Mouse (Mus musculus): ENCODE measurements at regions not wholly inside any gene's neighbourhood (a gene's known extent, or its start where the extent isn't known, plus 50 kb on each side); places are given as distances from the start of the nearest gene placed in this dataset.

DNA sequence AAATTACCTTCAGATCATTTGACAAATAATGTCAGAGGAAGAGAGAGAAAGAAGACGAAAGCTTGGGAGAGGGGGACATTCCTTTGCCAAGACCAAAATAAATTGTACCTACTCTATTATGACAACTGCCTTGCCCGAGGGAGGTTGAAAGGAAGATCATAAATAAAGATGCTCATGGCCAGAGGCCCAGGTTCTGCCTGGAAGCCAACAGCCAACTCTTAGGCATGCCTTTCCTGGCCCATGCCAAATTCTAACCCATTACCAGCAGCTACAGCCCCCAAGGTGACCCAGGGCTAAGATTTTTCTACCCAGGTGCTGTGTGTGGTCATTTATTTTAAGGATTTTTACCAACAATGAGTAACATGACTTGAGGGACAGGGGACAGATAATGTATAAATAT, 54.9 kb downstream of the Cbln1 start:
- no peak for DNase-seq (ENCODE audit: low read depth, low spot score)
- H3K36me3 ChIP-seq (ENCODE audit: control insufficient read depth in 1 of 2, insufficient read depth in 2 of 2, low read length in 2 of 2), result no peaks in the 10 kb centered on the region
- no peak overlapping the region for H3K4me3 ChIP-seq (ENCODE audit: control insufficient read depth in 1 of 2, insufficient read depth in 1 of 2, low read depth in 2 of 2, low read length in 2 of 2)
- no peak overlapping the region for H3K9ac ChIP-seq (ENCODE audit: control insufficient read depth, low read depth, low read length, poor library complexity, severe bottlenecking)
- no peaks in the 10 kb centered on the region for H3K79me2 ChIP-seq (ENCODE audit: control insufficient read depth, insufficient read depth, low read length, poor library complexity)
- H3K4me1 ChIP-seq (ENCODE audit: control insufficient read depth in 1 of 2, insufficient read depth in 2 of 2, low read length in 2 of 2), result no peaks in the 10 kb centered on the region
- no peaks in the 10 kb centered on the region for H3K27me3 ChIP-seq (ENCODE audit: control insufficient read depth in 1 of 2, insufficient read depth in 2 of 2, low read length in 2 of 2)
- H3K9me3 ChIP-seq (replicated peaks; ENCODE audit: insufficient read depth, low read length), result no peaks in the 10 kb centered on the region
- no peak overlapping the region for H3K27ac ChIP-seq (ENCODE audit: control insufficient read depth, low read depth, low read length)
- TF ChIP-seq BHLHE40 (IDR thresholded peaks at IDR 0.05; ENCODE audit: borderline replicate concordance, low read depth, low read length) (no peak), MYB (IDR thresholded peaks at IDR 0.05; ENCODE audit: low read depth, low read length) (no peak), ZNF384 (IDR thresholded peaks at IDR 0.05; ENCODE audit: low read depth, low read length) (no peak), ELF1 (IDR thresholded peaks at IDR 0.05; ENCODE audit: low read depth, low read length) (no peak), JUND (IDR thresholded peaks at IDR 0.05; ENCODE audit: low read depth, low read length) (no peak), ZMIZ1 (IDR thresholded peaks at IDR 0.05; ENCODE audit: low read depth, low read length) (no peak), HCFC1 (IDR thresholded peaks at IDR 0.05; ENCODE audit: low read depth, low read length) (no peak), UBTF (IDR thresholded peaks at IDR 0.05; ENCODE audit: borderline replicate concordance, insufficient read depth, low read depth, low read length) (no peak), NRF1 (IDR thresholded peaks at IDR 0.05; ENCODE audit: insufficient read depth, low read depth, low read length, poor library complexity, severe bottlenecking) (no peak), POLR2AphosphoS2 (IDR thresholded peaks at IDR 0.05; ENCODE audit: low read length) (no peak), KAT2A (conservative IDR thresholded peaks at IDR 0.05; ENCODE audit: low read depth, low read length) (no peak), MXI1 (IDR thresholded peaks at IDR 0.05; ENCODE audit: low read depth, low read length) (no peak), E2F4 (IDR thresholded peaks at IDR 0.05; ENCODE audit: borderline replicate concordance, low read depth, low read length) (no peak), RAD21 (IDR thresholded peaks at IDR 0.05; ENCODE audit: low read depth, low read length) (no peak), RCOR1 (IDR thresholded peaks at IDR 0.05; ENCODE audit: low read depth, low read length) (no peak), SMC3 (IDR thresholded peaks at IDR 0.05; ENCODE audit: low read depth, low read length) (no peak), MAZ (IDR thresholded peaks at IDR 0.05; ENCODE audit: low read depth, low read length) (no peak), MYC (IDR thresholded peaks at IDR 0.05; ENCODE audit: low read depth, low read length) (no peak), POLR2AphosphoS5 (IDR thresholded peaks at IDR 0.05; ENCODE audit: borderline replicate concordance, low read depth, low read length) (no peak), GATA1 (IDR thresholded peaks at IDR 0.05; ENCODE audit: low read depth, low read length) (no peak)

DNA sequence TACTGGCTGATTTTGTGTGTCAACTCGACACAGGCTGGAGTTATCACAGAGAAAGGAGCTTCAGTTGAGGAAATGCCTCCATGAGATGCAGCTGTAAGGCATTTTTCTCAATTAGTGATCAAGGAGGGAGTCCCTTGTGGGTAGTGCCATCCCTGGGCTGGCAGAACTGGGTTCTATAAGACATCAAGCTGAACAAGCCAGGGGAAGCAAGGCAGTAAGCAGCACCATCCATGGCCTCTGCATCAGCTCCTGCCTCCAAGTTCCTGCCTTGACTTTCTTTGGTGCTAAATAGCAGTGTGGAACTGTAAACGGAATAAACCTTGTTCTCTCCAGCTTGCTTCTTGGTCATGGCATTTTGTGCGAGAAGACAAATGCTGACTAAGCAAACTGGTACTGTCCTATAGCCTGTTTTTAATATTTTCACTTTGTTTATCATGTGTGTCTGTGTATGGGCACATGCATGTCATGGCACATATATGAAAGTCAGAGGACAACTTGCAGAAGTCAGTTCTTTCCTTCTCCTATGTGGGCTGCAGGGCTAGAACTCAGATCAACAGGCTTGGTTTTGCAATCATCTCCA, 57.3 kb downstream of the Cbln1 start:
- Histone ChIP-seq H3K36me3 (ENCODE audit: control insufficient read depth in 1 of 2, insufficient read depth in 2 of 2, low read length in 2 of 2) (no peaks in the 10 kb centered on the region), H3K27me3 (ENCODE audit: control insufficient read depth in 1 of 2, insufficient read depth in 2 of 2, low read length in 2 of 2) (no peaks in the 10 kb centered on the region), H3K4me1 (ENCODE audit: control insufficient read depth in 1 of 2, insufficient read depth in 2 of 2, low read length in 2 of 2) (no peaks in the 10 kb centered on the region), H3K4me3 (ENCODE audit: control insufficient read depth in 1 of 2, insufficient read depth in 1 of 2, low read depth in 2 of 2, low read length in 2 of 2) (no peak overlapping the region), H3K79me2 (ENCODE audit: control insufficient read depth, insufficient read depth, low read length, poor library complexity) (no peaks in the 10 kb centered on the region), H3K9ac (ENCODE audit: control insufficient read depth, low read depth, low read length, poor library complexity, severe bottlenecking) (no peak overlapping the region), H3K9me3 (replicated peaks; ENCODE audit: insufficient read depth, low read length) (no peaks in the 10 kb centered on the region), H3K27ac (ENCODE audit: control insufficient read depth, low read depth, low read length) (no peak overlapping the region)
- TF ChIP-seq RCOR1 (IDR thresholded peaks at IDR 0.05; ENCODE audit: low read depth, low read length), result no peak
- TF ChIP-seq UBTF (IDR thresholded peaks at IDR 0.05; ENCODE audit: borderline replicate concordance, insufficient read depth, low read depth, low read length), result no peak
- no peak for TF ChIP-seq ZNF384 (IDR thresholded peaks at IDR 0.05; ENCODE audit: low read depth, low read length)
- no peak for TF ChIP-seq ZKSCAN1 (IDR thresholded peaks at IDR 0.05; ENCODE audit: low read depth, low read length)
- TF ChIP-seq EP300 (IDR thresholded peaks at IDR 0.05; ENCODE audit: low read depth in 1 of 2, low read length in 2 of 2), result no peak
- TF ChIP-seq POLR2AphosphoS2 (IDR thresholded peaks at IDR 0.05; ENCODE audit: low read length), result no peak
- no peak for TF ChIP-seq MAFK (IDR thresholded peaks at IDR 0.05; ENCODE audit: borderline replicate concordance, low read depth, low read length)
- no peak for TF ChIP-seq NELFE (IDR thresholded peaks at IDR 0.05; ENCODE audit: low read depth, low read length)
- TF ChIP-seq MAX (IDR thresholded peaks at IDR 0.05; ENCODE audit: low read length), result no peak
- TF ChIP-seq CHD1 (IDR thresholded peaks at IDR 0.05; ENCODE audit: low read depth, low read length), result no peak
- TF ChIP-seq TAL1 (IDR thresholded peaks at IDR 0.05; ENCODE audit: low read length), result no peak
- no peak for TF ChIP-seq TBP (IDR thresholded peaks at IDR 0.05; ENCODE audit: low read depth, low read length)
- TF ChIP-seq MEF2A (IDR thresholded peaks at IDR 0.05; ENCODE audit: extremely low read depth, insufficient replicate concordance, low read depth, low read length, poor library complexity, severe bottlenecking), result no peak
- no peak for TF ChIP-seq ETS1 (IDR thresholded peaks at IDR 0.05; ENCODE audit: low read depth, low read length)
- no peak for TF ChIP-seq MXI1 (IDR thresholded peaks at IDR 0.05; ENCODE audit: low read depth, low read length)
- TF ChIP-seq SIN3A (IDR thresholded peaks at IDR 0.05; ENCODE audit: low read length), result no peak
- DNase-seq (ENCODE audit: low read depth, low spot score), result no peak
